Mouse (Mus musculus): ENCODE measurements at regions not wholly inside any gene's neighbourhood (a gene's known extent, or its start where the extent isn't known, plus 50 kb on each side); places are given as distances from the start of the nearest gene placed in this dataset.

- TF ChIP-seq CTCF (IDR thresholded peaks at IDR 0.05; ENCODE audit: borderline replicate concordance, insufficient read depth, low read length) (no peak), POLR2A (IDR thresholded peaks at IDR 0.05; ENCODE audit: low read depth, low read length) (no peak)
Measured at GRCm38 (mm10) chr16:51520762-51521161, 510.3 kb upstream of the Cblb start.

Data from embryonic fibroblast, embryonic 13.5 days (primary cell).